Mouse (Mus musculus) lung, embryonic 15.5 days (tissue): ENCODE results near the gene Abcb1b. TPM values are rescaled to one million over a fixed set of nuclear protein-coding genes. Genes with fewer than 3 reads are reported as not detected.

Experiments
- ATAC-seq: fragments of 200-750 bp; cut with Nextera tagmentation; 2 replicates; pipeline ENCODE4 v1.8.0; 2017; ENCODE audit warnings: moderate number of reproducible peaks, borderline replicate concordance; ENCODE audit not compliant: low FRiP score, low TSS enrichment; ENCODE audit errors: extremely low read depth
- H3K27ac ChIP-seq: fragments of 300-500 bp; sonication (generic); 2 replicates; pipeline ENCODE4 v1.5.1; 2015; ENCODE audit warnings: moderate library complexity, mild to moderate bottlenecking, inconsistent platforms
- H3K27me3 ChIP-seq: fragments of 300-500 bp; sonication (generic); 2 replicates; pipeline ENCODE4 v1.6.1; 2015; ENCODE audit warnings: inconsistent platforms
- H3K36me3 ChIP-seq: fragments of 300-500 bp; sonication (generic); 2 replicates; pipeline ENCODE4 v1.6.1; 2015; ENCODE audit warnings: inconsistent platforms
- H3K4me1 ChIP-seq: fragments of 300-500 bp; sonication (generic); 2 replicates; pipeline ENCODE4 v1.6.1; 2015; ENCODE audit warnings: inconsistent platforms
- H3K4me2 ChIP-seq: fragments of 300-500 bp; sonication (generic); 2 replicates; pipeline ENCODE4 v1.6.1; 2015; ENCODE audit warnings: inconsistent platforms, mild to moderate bottlenecking, moderate library complexity
- H3K4me3 ChIP-seq: fragments of 300-500 bp; sonication (generic); 2 replicates; pipeline ENCODE4 v1.5.1; 2015; ENCODE audit warnings: mild to moderate bottlenecking, inconsistent platforms
- H3K9ac ChIP-seq: fragments of 300-500 bp; sonication (generic); 2 replicates; pipeline ENCODE4 v1.6.1; 2015; ENCODE audit warnings: inconsistent platforms
- H3K9me3 ChIP-seq: fragments of 300-500 bp; sonication (generic); 2 replicates; pipeline ENCODE4 v1.6.1; 2016; ENCODE audit warnings: inconsistent platforms
- WGBS: fragments of 180-500 bp; shearing (Covaris S2); methylation state at CpG from one replicate; pipeline ENCODE4 v1.1.7; 2015; 5-methylcytosine and 5-hydroxymethylcytosine counted together
- polyA plus RNA-seq: library from polyadenylated mRNA; unstranded; fragments of >200 nt; fragmentation: Nextera tagmentation; extraction: Ambion mirVana; gene quantifications from 2 replicates; pipeline ENCODE4 v1.2.1, GENCODE M21; 2015

The Abcb1b gene
- polyA plus RNA-seq, 1 experiment from 2014 or later, result 1.4 TPM

DNA sequence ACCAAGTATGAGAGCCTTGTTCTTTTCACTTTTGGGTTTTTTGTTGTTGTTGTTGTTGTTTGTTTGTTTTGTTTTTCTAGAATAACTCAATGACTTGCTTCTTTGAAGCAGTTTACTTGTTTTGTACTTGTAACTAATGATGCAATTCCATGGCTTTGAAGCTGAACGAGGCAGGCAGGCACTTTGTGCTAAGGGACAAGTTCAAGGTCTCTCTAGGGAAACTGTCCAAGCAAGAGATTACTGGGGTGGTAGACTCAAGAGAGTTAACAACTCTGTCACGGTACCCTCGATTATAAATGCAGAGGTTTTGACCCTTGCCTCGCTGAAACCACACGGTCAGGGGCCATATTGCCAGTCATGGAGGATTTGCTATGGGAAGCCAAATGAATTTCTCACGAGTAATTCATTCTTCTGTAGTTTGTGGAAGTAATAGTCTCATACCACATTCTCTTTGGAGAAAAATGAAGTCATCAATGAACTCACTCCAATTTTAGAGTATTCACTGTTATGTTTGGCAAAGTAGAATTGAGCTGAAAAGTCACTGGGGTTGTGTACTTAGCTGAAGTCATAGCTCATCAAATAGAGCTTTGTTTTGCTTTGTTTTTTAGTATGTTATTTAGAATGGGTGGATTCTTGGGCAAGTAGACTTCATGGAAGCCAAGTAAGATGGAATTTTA is 104.3 kb downstream of the Abcb1b start:
- no peak overlapping the region for H3K4me2 ChIP-seq
- no peak for ATAC-seq
- H3K9me3 ChIP-seq, result no peaks in the 10 kb centered on the region
- H3K4me3 ChIP-seq, result no peak overlapping the region
- H3K27ac ChIP-seq, result no peak overlapping the region
- H3K36me3 ChIP-seq, result no peaks in the 10 kb centered on the region
- no peak overlapping the region for H3K9ac ChIP-seq
- WGBS, result 68% methylated on average over 6 of the region's 6 CpGs
- no peaks in the 10 kb centered on the region for H3K27me3 ChIP-seq
- no peaks in the 10 kb centered on the region for H3K4me1 ChIP-seq

DNA sequence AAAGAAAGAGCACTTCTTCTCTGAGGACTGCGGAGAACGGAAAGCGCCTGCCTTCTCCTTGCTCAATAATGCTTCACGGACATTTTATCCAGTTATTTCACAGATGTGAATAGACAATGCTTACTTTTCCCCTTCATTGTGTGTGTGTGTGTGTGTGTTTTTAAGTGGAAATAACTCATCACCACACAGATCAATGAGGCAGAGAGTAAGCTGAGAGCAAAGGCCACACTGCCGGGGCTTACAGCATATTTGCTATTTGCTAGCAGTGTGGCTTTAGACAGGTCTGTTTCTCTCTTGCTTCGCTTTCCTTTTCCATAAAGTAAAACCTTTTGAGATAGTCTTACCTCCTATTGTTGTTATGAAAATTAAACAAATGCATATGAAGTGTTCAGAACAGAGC is 106.6 kb downstream of the Abcb1b start:
- H3K9ac ChIP-seq, result no peak overlapping the region
- H3K4me2 ChIP-seq, result no peak overlapping the region
- H3K4me1 ChIP-seq, result no peaks in the 10 kb centered on the region
- no peaks in the 10 kb centered on the region for H3K27me3 ChIP-seq
- no peak overlapping the region for H3K4me3 ChIP-seq
- no peak for ATAC-seq
- H3K36me3 ChIP-seq, result no peaks in the 10 kb centered on the region
- WGBS, result 82% methylated on average over 6 of the region's 6 CpGs
- no peak overlapping the region for H3K27ac ChIP-seq
- no peaks in the 10 kb centered on the region for H3K9me3 ChIP-seq

DNA sequence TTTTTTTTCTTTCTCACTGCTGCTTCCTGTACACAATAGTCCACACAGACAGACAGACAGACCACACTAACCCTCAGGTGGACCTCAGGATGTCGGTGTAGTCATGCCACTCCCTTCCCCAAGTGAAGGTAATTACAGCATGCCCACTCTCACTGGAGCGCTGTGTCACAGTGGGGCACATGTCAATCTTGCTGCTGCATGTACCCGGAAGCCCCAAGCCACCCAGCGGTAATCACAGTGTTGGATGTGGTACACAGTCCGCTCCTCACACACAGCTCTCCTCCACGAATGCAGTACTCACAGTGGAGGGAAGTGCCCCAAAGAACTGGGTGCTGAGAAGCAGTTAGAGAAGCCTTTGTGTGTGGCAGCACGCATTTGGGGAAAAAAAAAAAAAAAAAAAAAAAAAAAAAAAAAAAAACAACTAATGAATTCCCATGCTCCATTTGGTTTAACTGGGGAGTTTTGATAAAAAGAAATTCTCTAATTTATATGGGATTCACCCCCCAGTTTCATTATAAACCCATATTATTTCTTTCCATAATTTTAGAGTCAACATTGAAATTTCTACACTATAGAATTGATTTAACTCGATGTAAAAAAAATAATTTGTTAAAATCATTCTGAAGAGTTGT is 113.7 kb downstream of the Abcb1b start:
- Histone ChIP-seq H3K36me3 (no peaks in the 10 kb centered on the region), H3K27ac (no peak overlapping the region), H3K4me1 (no peaks in the 10 kb centered on the region), H3K4me2 (no peak overlapping the region), H3K9ac (no peak overlapping the region), H3K9me3 (no peaks in the 10 kb centered on the region), H3K27me3 (no peaks in the 10 kb centered on the region), H3K4me3 (no peak overlapping the region)
- 77% methylated on average over 8 of the region's 8 CpGs for WGBS
- no peak for ATAC-seq

Other genes starting within 250 kb of the Abcb1b start
- gene Rundc3b, start 175.2 kb upstream of the Abcb1b start, polyA plus RNA-seq, result 2.4 and 2.7 TPM in 2 replicates
- 1.5 and 1.6 TPM in 2 replicates for gene Abcb1a, start 138.1 kb upstream of the Abcb1b start, polyA plus RNA-seq
- 0.23 and 0.25 TPM in 2 replicates for gene Abcb4, start 95.6 kb downstream of the Abcb1b start, polyA plus RNA-seq
- gene Crot, start 199.2 kb downstream of the Abcb1b start, polyA plus RNA-seq, result 30.3 and 30.9 TPM in 2 replicates